12 mouse cellular contexts compared by ENCODE assay signal in the genomic region with DNA sequence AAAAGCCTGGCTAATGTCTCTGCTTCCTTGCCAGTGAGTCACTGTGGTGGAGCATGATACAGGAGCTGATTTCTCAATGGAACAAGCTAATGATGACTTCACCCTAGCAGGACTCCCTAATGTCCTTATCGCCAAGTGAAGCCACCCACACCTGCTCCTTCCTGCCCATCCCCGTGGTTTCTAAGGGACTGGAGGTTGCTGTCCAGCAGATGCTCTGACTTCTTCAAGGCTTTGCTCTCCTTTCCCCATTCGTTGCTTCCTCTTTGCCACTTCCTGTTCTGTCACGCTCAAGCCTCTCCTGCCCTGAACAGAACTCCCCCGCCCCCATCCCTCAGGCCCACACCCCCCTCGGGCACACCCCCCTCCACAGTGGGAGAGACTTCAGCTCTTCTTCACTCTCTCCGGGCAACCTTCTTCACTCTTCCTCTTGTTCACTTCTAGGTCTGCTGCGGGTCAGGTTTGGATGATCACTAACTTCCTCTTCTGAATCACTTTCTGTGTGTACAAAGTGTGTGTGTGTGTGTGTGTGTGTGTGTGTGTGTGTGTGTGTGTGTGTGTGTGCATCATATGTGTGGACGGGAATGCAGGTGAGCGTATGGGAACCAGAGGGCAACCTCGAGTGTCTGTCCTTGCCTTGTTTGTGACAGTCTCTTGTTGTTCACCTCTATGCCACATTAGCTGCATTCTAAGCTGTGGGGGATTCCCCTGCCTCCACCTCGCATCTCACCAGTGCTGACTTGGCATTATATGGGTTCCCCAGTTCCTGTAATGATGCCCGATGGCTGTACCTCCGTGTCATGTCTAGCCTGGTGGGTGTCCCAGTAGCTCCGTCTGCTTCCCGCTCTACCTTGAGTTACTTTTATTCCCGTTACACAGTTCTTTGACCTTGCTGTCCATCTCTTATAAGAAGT. TPM values are rescaled to one million over a fixed set of nuclear protein-coding genes. Genes with fewer than 3 reads are reported as not detected.
DNase-seq lines count a peak whose midpoint lies in the region; ATAC-seq and TF ChIP-seq lines count a peak whose summit lies in the region.
"Had no signal": no experiment of that assay in that cellular context is flagged by ENCODE, and none has a peak within 500 bp of the region (broad histone marks: within the 10 kb centered on the region; RNA-seq: fewer than 3 reads in every experiment).

No protein-coding gene starts in this region.

- ATAC-seq in granulocyte monocyte progenitor cell, adult 5-6 weeks (replicated peaks; ENCODE audit: poor library complexity, severe bottlenecking), result peak; percentile 78

- no peak overlapping the region for H3K4me3 ChIP-seq in thymus, adult 2 months (ENCODE audit: control insufficient read depth, insufficient read depth, low read length)
- H3K4me3 ChIP-seq: forebrain, embryonic 12.5 days; limb, embryonic 10.5 days had no signal

- TF ChIP-seq POLR2A in thymus, adult 2 months (IDR thresholded peaks at IDR 0.05; ENCODE audit: control insufficient read depth, extremely low read depth, insufficient read depth, low read length, poor library complexity), result no peak

- intact Hi-C loops in heart, postnatal 10 days (cut with DNase I), result loop anchor here (2.0 kb wide), 1 partner anchor 205 kb away; no protein-coding TSS in a partner anchor

- H3K27ac ChIP-seq in thymus, adult 2 months (ENCODE audit: control insufficient read depth, insufficient read depth, low read length), result no peak overlapping the region
- H3K27ac ChIP-seq: forebrain, embryonic 12.5 days had no signal

- H3K27me3 ChIP-seq in thymus, adult 2 months (ENCODE audit: control insufficient read depth, insufficient read depth, low read length), result no peaks in the 10 kb centered on the region

- WGBS in thymus, adult 2 months, result 8% methylated on average over 17 of the region's 17 CpGs

- no peaks in the 10 kb centered on the region for H3K36me3 ChIP-seq in thymus, adult 2 months (ENCODE audit: control insufficient read depth, insufficient read depth, low read length)
- H3K36me3 ChIP-seq: forebrain, embryonic 12.5 days; limb, embryonic 10.5 days had no signal

- DNase-seq in embryo, embryonic 10.5 days (ENCODE audit: low spot score), result peak; percentile 13
- DNase-seq in embryo, embryonic 11 days, result no peak
- peak; percentile 28 for DNase-seq in ES-CJ7 (ENCODE audit: low read depth, low spot score)
- peak; percentile 56 for DNase-seq in thymus, adult 2 months
- DNase-seq in heart, postnatal 10 days, result no peak
- no peak for DNase-seq in layer of hippocampus, adult 8-10 months (ENCODE audit: low spot score in 2 of 2)
- no peak for DNase-seq in cerebellum, adult 9-10 months
- DNase-seq: kidney, postnatal 36 days; lung, embryonic 14.5 days had no signal

- peaks cover 18% of the 10 kb centered on the region for H3K4me1 ChIP-seq in thymus, adult 2 months (replicated peaks; ENCODE audit: control insufficient read depth, insufficient read depth, low read length)

- TF ChIP-seq CTCF in thymus, adult 2 months (IDR thresholded peaks at IDR 0.05; ENCODE audit: borderline replicate concordance, control insufficient read depth, extremely low read depth, insufficient read depth, low read length, poor library complexity), result no peak

RNA-seq across cellular contexts. Expression of gene Ptprf, which starts 4.7 kb away (rescaled TPM):
- total RNA-seq in granulocyte monocyte progenitor cell, adult 5-6 weeks (2014; fragmentation: Nextera tagmentation), result 0.17 TPM in 1 of 2 replicates, not detected in the other
- 0.04 TPM in 1 of 2 replicates, not detected in the other for total RNA-seq in granulocyte monocyte progenitor cell, adult 5-6 weeks (2017)
- 165 and 202 TPM in 2 replicates for polyA plus RNA-seq in thymus, adult 2 months (2012; rRNA removed)
- 10 to 100 TPM; 22.6 to 29.3 TPM for total RNA-seq in heart, postnatal 10 days (2021)
- 10 to 100 TPM; 78.3 to 80.3 (median 78.9) TPM for total RNA-seq in layer of hippocampus, adult 8-10 months (2022)

Comparison
In these comparisons a context has a peak if more than half of its experiments do, and no peak if none do; other contexts are left out.
1. DNase-seq: peak in embryo, embryonic 10.5 days (single experiment), ES-CJ7 (single experiment) and thymus, adult 2 months (single experiment); none in embryo, embryonic 11 days (single experiment), heart, postnatal 10 days (0 of 2), layer of hippocampus, adult 8-10 months (0 of 2) and cerebellum, adult 9-10 months (single experiment).
2. RNA of gene Ptprf, which starts 4.7 kb away (total RNA-seq): 78.3 to 80.3 TPM in layer of hippocampus, adult 8-10 months and 22.6 to 29.3 TPM in heart, postnatal 10 days; 0.04 to 0.17 TPM in granulocyte monocyte progenitor cell, adult 5-6 weeks; every median in the first group is over 10 times any median in the second.